Mouse (Mus musculus) heart, embryonic 11.5 days (tissue): Measurements from ENCODE around the gene Esyt1. TPM values are rescaled to one million over a fixed set of nuclear protein-coding genes. Genes with fewer than 3 reads are reported as not detected.
A peak's percentile ranks its signal among the peaks of the same experiment; 100 is the strongest.

Experiments used
- ATAC-seq: fragments of 200-750 bp; cut with Nextera tagmentation; replicated peaks from 2 replicates; pipeline ENCODE4 v1.8.0; 2017; ENCODE audit warnings: moderate library complexity; ENCODE audit not compliant: insufficient number of reproducible peaks, low FRiP score, low TSS enrichment
- H3K27ac ChIP-seq: fragments of 300-500 bp; sonication (generic); 2 replicates; pipeline ENCODE4 v1.5.1; 2014; ENCODE audit warnings: mild to moderate bottlenecking, low read depth, low read length
- H3K27me3 ChIP-seq: fragments of 300-500 bp; sonication (generic); 2 replicates; pipeline ENCODE4 v1.6.1; 2014; ENCODE audit warnings: mild to moderate bottlenecking, low read length, mixed read lengths; ENCODE audit not compliant: control insufficient read depth, insufficient read depth
- H3K36me3 ChIP-seq: fragments of 300-500 bp; sonication (generic); 2 replicates; pipeline ENCODE4 v1.6.1; 2014; ENCODE audit warnings: mild to moderate bottlenecking, low read length, moderate library complexity, mixed read lengths; ENCODE audit not compliant: control insufficient read depth, insufficient read depth
- H3K4me1 ChIP-seq: fragments of 300-500 bp; sonication (generic); 2 replicates; pipeline ENCODE4 v1.6.1; 2014; ENCODE audit warnings: low read length; ENCODE audit not compliant: control insufficient read depth, insufficient read depth
- H3K4me2 ChIP-seq: fragments of 300-500 bp; sonication (generic); 2 replicates; pipeline ENCODE4 v1.6.1; 2014; ENCODE audit warnings: mild to moderate bottlenecking, moderate library complexity
- H3K4me3 ChIP-seq: fragments of 300-500 bp; sonication (generic); 2 replicates; pipeline ENCODE4 v1.5.1; 2014; ENCODE audit warnings: low read depth, low read length
- H3K9ac ChIP-seq: fragments of 300-500 bp; sonication (generic); 2 replicates; pipeline ENCODE4 v1.6.1; 2014; ENCODE audit warnings: mild to moderate bottlenecking, low read depth, low read length, moderate library complexity
- H3K9me3 ChIP-seq: fragments of 300-500 bp; sonication (generic); replicated peaks from 2 replicates; pipeline ENCODE4 v1.6.1; 2016; ENCODE audit warnings: low read length; ENCODE audit not compliant: control insufficient read depth
- WGBS: fragments of 180-500 bp; shearing (Covaris S2); extraction: QIAGEN DNeasy Blood & Tissue Kit; methylation state at CpG from one replicate; pipeline ENCODE4 v1.1.7; 2014; ENCODE audit not compliant: insufficient replicate concordance; 5-methylcytosine and 5-hydroxymethylcytosine counted together
- polyA plus RNA-seq: library from polyadenylated mRNA; unstranded; fragments of >200 nt; fragmentation: Nextera tagmentation; extraction: Ambion mirVana; gene quantifications from 2 replicates; pipeline ENCODE4 v1.2.1, GENCODE M21; 2014

The Esyt1 gene
- polyA plus RNA-seq, 1 experiment from 2014 or later = 14.5 TPM

GRCm38 (mm10) chr10:128491495-128491894 is 34.2 kb downstream of the Esyt1 start:
- H3K27me3 ChIP-seq = no peaks in the 10 kb centered on the region
- peak overlapping the region; percentile 97 for H3K27ac ChIP-seq
- H3K4me1 ChIP-seq = peaks cover 42% of the 10 kb centered on the region
- H3K4me2 ChIP-seq = peak overlapping the region; percentile 87
- H3K4me3 ChIP-seq = peak overlapping the region; percentile 94
- no peak for ATAC-seq
- peaks cover 32% of the 10 kb centered on the region for H3K36me3 ChIP-seq
- WGBS = 31% methylated on average over 6 of the region's 6 CpGs
- no peaks in the 10 kb centered on the region for H3K9me3 ChIP-seq
- H3K9ac ChIP-seq = peak overlapping the region; percentile 98

- Histone ChIP-seq H3K27ac (peak overlapping the region; percentile 97), H3K27me3 (no peaks in the 10 kb centered on the region), H3K9me3 (no peaks in the 10 kb centered on the region), H3K9ac (peak overlapping the region; percentile 98), H3K4me3 (peak overlapping the region; percentile 94), H3K36me3 (peaks cover 34% of the 10 kb centered on the region), H3K4me2 (peak overlapping the region; percentile 87), H3K4me1 (peaks cover 38% of the 10 kb centered on the region)
- no peak for ATAC-seq
- 30% methylated on average over 5 of the region's 5 CpGs for WGBS
These were observed 34.8 kb downstream of the Esyt1 start for GRCm38 (mm10) chr10:128490912-128491311.

DNA sequence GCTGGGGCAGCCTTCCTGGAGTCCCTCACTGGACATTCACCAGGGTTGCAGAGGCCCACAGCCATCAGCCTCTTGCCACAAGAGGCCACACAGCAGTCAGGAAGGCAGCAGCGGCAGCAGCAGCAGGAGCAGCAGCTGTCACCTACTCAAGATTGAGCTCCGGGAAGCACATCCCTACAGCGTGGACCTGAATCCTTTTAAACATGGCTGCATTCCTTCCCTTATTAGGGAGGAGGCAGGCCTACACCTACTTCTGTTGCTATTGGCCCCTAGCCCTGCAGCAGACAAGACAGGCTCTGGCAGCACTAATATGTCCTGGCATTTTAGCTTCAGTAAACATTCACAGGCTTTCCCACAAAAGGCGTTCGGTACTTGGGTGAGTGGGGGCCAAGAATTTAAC is 35.4 kb downstream of the Esyt1 start:
- peaks cover 38% of the 10 kb centered on the region for H3K36me3 ChIP-seq
- peak overlapping the region; percentile 59 for H3K9ac ChIP-seq
- peak overlapping the region; percentile 97 for H3K27ac ChIP-seq
- no peaks in the 10 kb centered on the region for H3K27me3 ChIP-seq
- H3K4me3 ChIP-seq = no peak overlapping the region; the same call in 1 of the 2 replicates
- peaks cover 35% of the 10 kb centered on the region for H3K4me1 ChIP-seq
- no peaks in the 10 kb centered on the region for H3K9me3 ChIP-seq
- no peak for ATAC-seq
- WGBS = 32% methylated on average over 5 of the region's 5 CpGs
- peak overlapping the region; percentile 87 for H3K4me2 ChIP-seq

- Histone ChIP-seq H3K4me3 (no peak overlapping the region; the same call in 1 of the 2 replicates), H3K36me3 (peaks cover 38% of the 10 kb centered on the region), H3K4me1 (peaks cover 30% of the 10 kb centered on the region), H3K27ac (peak overlapping the region; percentile 97), H3K27me3 (no peaks in the 10 kb centered on the region), H3K9ac (peak overlapping the region; percentile 59), H3K4me2 (peak overlapping the region; percentile 87), H3K9me3 (no peaks in the 10 kb centered on the region)
- 36% methylated on average over 4 of the region's 4 CpGs for WGBS
- ATAC-seq = no peak
These were observed 35.9 kb downstream of the Esyt1 start for GRCm38 (mm10) chr10:128489785-128490184.

GRCm38 (mm10) chr10:128489380-128489779 is 36.3 kb downstream of the Esyt1 start:
- H3K27me3 ChIP-seq = no peaks in the 10 kb centered on the region
- H3K4me1 ChIP-seq = peaks cover 28% of the 10 kb centered on the region
- H3K36me3 ChIP-seq = peaks cover 38% of the 10 kb centered on the region
- ATAC-seq = no peak
- peak overlapping the region; percentile 97 for H3K27ac ChIP-seq
- peak overlapping the region; percentile 59 for H3K9ac ChIP-seq
- WGBS = 60% methylated on average over 5 of the region's 5 CpGs
- no peaks in the 10 kb centered on the region for H3K9me3 ChIP-seq
- H3K4me2 ChIP-seq = peak overlapping the region; percentile 87; the same call in 1 of the 2 replicates
- no peak overlapping the region; the same call in 1 of the 2 replicates for H3K4me3 ChIP-seq

GRCm38 (mm10) chr10:128488776-128489175 is 36.9 kb downstream of the Esyt1 start:
- ATAC-seq = no peak
- 83% methylated on average over 4 of the region's 4 CpGs for WGBS
- Histone ChIP-seq H3K27ac (peak overlapping the region; percentile 97; the same call in 1 of the 2 replicates), H3K9ac (no peak overlapping the region), H3K27me3 (no peaks in the 10 kb centered on the region), H3K4me3 (no peak overlapping the region), H3K4me1 (peaks cover 28% of the 10 kb centered on the region), H3K36me3 (peaks cover 44% of the 10 kb centered on the region), H3K4me2 (no peak overlapping the region), H3K9me3 (no peaks in the 10 kb centered on the region)

DNA sequence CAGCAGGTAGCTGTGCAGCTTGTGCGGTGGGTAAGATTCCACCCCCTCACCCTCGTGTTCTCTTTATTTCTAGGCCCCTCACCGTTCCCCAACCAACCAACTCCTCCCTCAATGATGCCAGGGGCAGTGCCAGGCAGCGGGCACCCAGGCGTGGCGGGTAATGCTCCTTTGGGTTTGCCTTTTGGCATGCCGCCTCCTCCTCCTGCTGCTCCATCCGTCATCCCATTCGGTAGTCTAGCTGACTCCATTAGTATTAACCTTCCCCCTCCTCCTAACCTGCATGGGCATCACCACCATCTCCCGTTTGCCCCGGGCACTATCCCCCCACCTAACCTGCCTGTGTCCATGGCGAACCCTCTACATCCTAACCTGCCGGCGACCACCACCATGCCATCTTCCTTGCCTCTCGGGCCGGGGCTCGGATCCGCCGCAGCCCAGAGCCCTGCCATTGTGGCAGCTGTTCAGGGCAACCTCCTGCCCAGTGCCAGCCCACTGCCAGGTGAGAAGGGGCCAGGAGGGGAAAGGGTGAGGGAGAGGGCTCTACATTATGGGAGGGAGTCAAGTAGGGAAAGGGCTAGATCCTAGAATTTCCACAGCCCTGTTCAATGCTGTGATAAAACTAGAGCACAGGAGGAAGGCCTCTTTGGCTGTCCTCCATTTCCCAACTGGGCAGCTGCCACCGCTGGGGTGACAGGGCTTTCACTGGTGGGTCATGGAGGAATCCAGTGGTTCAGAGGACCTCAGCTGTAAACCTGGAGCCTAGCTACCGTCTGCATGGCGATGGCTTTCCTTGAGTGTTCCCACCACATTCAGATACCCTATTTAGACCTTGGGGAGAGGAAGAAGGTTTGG is 37.6 kb downstream of the Esyt1 start:
- H3K27ac ChIP-seq = no peak overlapping the region

GRCm38 (mm10) chr10:128486370-128486769 is 39.3 kb downstream of the Esyt1 start:
- ATAC-seq = no peak
- no peaks in the 10 kb centered on the region for H3K9me3 ChIP-seq
- no peaks in the 10 kb centered on the region for H3K27me3 ChIP-seq
- 77% methylated on average over 7 of the region's 7 CpGs for WGBS
- H3K27ac ChIP-seq = no peak overlapping the region
- no peak overlapping the region for H3K9ac ChIP-seq
- H3K4me3 ChIP-seq = no peak overlapping the region
- H3K36me3 ChIP-seq = peaks cover 65% of the 10 kb centered on the region
- H3K4me2 ChIP-seq = no peak overlapping the region
- peaks cover 19% of the 10 kb centered on the region for H3K4me1 ChIP-seq

More for the DNA sequence above, 37.6 kb downstream of the Esyt1 start:
- H3K4me1 ChIP-seq = peaks cover 28% of the 10 kb centered on the region
- 89% methylated on average over 22 of the region's 22 CpGs for WGBS
- H3K4me3 ChIP-seq = no peak overlapping the region
- no peak overlapping the region for H3K9ac ChIP-seq
- ATAC-seq = no peak
- no peak overlapping the region for H3K4me2 ChIP-seq
- peaks cover 50% of the 10 kb centered on the region for H3K36me3 ChIP-seq
- no peaks in the 10 kb centered on the region for H3K27me3 ChIP-seq
- no peaks in the 10 kb centered on the region for H3K9me3 ChIP-seq
